Mouse (Mus musculus): ENCODE data around the gene Lrrc8a.

DNA sequence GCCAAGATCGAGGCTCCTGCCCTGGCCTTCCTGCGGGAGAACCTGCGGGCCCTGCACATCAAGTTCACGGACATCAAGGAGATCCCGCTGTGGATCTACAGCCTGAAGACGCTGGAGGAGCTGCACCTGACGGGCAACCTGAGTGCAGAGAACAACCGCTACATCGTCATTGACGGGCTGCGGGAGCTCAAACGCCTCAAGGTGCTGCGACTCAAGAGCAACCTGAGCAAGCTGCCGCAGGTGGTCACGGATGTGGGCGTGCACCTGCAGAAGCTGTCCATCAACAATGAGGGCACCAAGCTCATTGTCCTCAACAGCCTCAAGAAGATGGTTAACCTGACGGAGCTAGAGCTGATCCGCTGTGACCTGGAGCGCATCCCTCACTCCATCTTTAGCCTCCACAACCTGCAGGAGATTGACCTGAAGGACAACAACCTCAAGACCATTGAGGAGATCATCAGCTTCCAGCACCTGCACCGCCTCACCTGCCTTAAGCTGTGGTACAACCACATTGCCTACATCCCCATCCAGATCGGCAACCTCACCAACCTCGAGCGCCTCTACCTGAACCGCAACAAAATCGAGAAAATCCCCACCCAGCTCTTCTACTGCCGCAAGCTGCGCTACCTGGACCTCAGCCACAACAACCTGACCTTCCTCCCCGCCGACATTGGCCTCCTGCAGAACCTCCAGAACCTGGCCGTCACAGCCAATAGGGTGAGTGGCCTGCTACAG is 19.3 kb downstream of the Lrrc8a start:
- no peak for TF ChIP-seq CTCF (conservative IDR thresholded peaks at IDR 0.05; ENCODE audit: low read length)
- no peak for TF ChIP-seq NANOG (IDR thresholded peaks at IDR 0.05; ENCODE audit: borderline replicate concordance, low read length)
- TF ChIP-seq POU5F1 (IDR thresholded peaks at IDR 0.05; ENCODE audit: borderline replicate concordance, low read length): no peak

Measured in E14TG2a.4 (cell line).